Mouse (Mus musculus) splenic B cell, adult 2 months (primary cell): ENCODE measurements at regions not wholly inside any gene's neighbourhood (a gene's known extent, or its start where the extent isn't known, plus 50 kb on each side); places are given as distances from the start of the nearest gene placed in this dataset.

Experiments
- DNase-seq: peaks from one replicate; pipeline ENCODE4 v3.0.0-alpha.2; 2011; ENCODE audit warnings: low read depth, low spot score
- H3K27me3 ChIP-seq: 2 replicates; pipeline ENCODE4 v1.6.1; 2012; ENCODE audit warnings: mild to moderate bottlenecking, low read length, moderate library complexity, mixed read lengths; ENCODE audit not compliant: control insufficient read depth, poor library complexity, insufficient read depth, severe bottlenecking
- H3K36me3 ChIP-seq: 2 replicates; pipeline ENCODE4 v1.6.1; 2012; ENCODE audit warnings: mild to moderate bottlenecking, low read length, moderate library complexity, mixed read lengths; ENCODE audit not compliant: control insufficient read depth, poor library complexity, insufficient read depth, severe bottlenecking

- Histone ChIP-seq H3K27me3 (no peaks in the 10 kb centered on the region), H3K36me3 (no peaks in the 10 kb centered on the region)
- DNase-seq = no peak
These were observed 370.5 kb upstream of the Slc7a11 start for GRCm38 (mm10) chr3:50813760-50814400.

GRCm38 (mm10) chr3:50815716-50816115 is 372.3 kb upstream of the Slc7a11 start:
- no peaks in the 10 kb centered on the region for H3K27me3 ChIP-seq
- DNase-seq = no peak
- H3K36me3 ChIP-seq = no peaks in the 10 kb centered on the region

GRCm38 (mm10) chr3:50816479-50816878 is 373.1 kb upstream of the Slc7a11 start:
- H3K27me3 ChIP-seq = no peaks in the 10 kb centered on the region
- DNase-seq = no peak
- no peaks in the 10 kb centered on the region for H3K36me3 ChIP-seq

GRCm38 (mm10) chr3:50817361-50817760 is 373.9 kb upstream of the Slc7a11 start:
- Histone ChIP-seq H3K36me3 (no peaks in the 10 kb centered on the region), H3K27me3 (no peaks in the 10 kb centered on the region)

GRCm38 (mm10) chr3:50820776-50821175 is 377.4 kb upstream of the Slc7a11 start:
- no peaks in the 10 kb centered on the region for H3K27me3 ChIP-seq
- DNase-seq = no peak
- no peaks in the 10 kb centered on the region for H3K36me3 ChIP-seq

More at GRCm38 (mm10) chr3:50817361-50817760, 373.9 kb upstream of the Slc7a11 start:
- DNase-seq = no peak

- Histone ChIP-seq H3K27me3 (no peaks in the 10 kb centered on the region), H3K36me3 (no peaks in the 10 kb centered on the region)
- DNase-seq = no peak
These were observed 382.4 kb upstream of the Slc7a11 start for GRCm38 (mm10) chr3:50825534-50826423.

GRCm38 (mm10) chr3:50826424-50826819 is 383.0 kb upstream of the Slc7a11 start:
- H3K36me3 ChIP-seq = no peaks in the 10 kb centered on the region
- no peaks in the 10 kb centered on the region for H3K27me3 ChIP-seq
- no peak for DNase-seq

- no peaks in the 10 kb centered on the region for H3K36me3 ChIP-seq
- DNase-seq = no peak
- no peaks in the 10 kb centered on the region for H3K27me3 ChIP-seq
These were observed 385.8 kb upstream of the Slc7a11 start for GRCm38 (mm10) chr3:50829211-50829610.

GRCm38 (mm10) chr3:50830446-50830845 is 387.0 kb upstream of the Slc7a11 start:
- no peaks in the 10 kb centered on the region for H3K27me3 ChIP-seq
- no peaks in the 10 kb centered on the region for H3K36me3 ChIP-seq
- no peak for DNase-seq

- Histone ChIP-seq H3K36me3 (no peaks in the 10 kb centered on the region), H3K27me3 (no peaks in the 10 kb centered on the region)
- no peak for DNase-seq
These were observed 387.5 kb upstream of the Slc7a11 start for GRCm38 (mm10) chr3:50830926-50831325.

GRCm38 (mm10) chr3:50842216-50842615 is 382.0 kb upstream of the Noct start:
- no peaks in the 10 kb centered on the region for H3K36me3 ChIP-seq
- DNase-seq = no peak
- no peaks in the 10 kb centered on the region for H3K27me3 ChIP-seq

- Histone ChIP-seq H3K27me3 (no peaks in the 10 kb centered on the region), H3K36me3 (no peaks in the 10 kb centered on the region)
- DNase-seq = no peak
These were observed 379.4 kb upstream of the Noct start for GRCm38 (mm10) chr3:50844835-50845301.

GRCm38 (mm10) chr3:50845311-50845710 is 378.9 kb upstream of the Noct start:
- no peak for DNase-seq
- Histone ChIP-seq H3K36me3 (no peaks in the 10 kb centered on the region), H3K27me3 (no peaks in the 10 kb centered on the region)

- H3K27me3 ChIP-seq = no peaks in the 10 kb centered on the region
- H3K36me3 ChIP-seq = no peaks in the 10 kb centered on the region
- no peak for DNase-seq
These were observed 375.7 kb upstream of the Noct start for GRCm38 (mm10) chr3:50848528-50848927.

GRCm38 (mm10) chr3:50851083-50851637 is 373.1 kb upstream of the Noct start:
- no peak for DNase-seq
- no peaks in the 10 kb centered on the region for H3K27me3 ChIP-seq
- no peaks in the 10 kb centered on the region for H3K36me3 ChIP-seq
